8 mouse cellular contexts compared by ENCODE assay signal in the genomic region with DNA sequence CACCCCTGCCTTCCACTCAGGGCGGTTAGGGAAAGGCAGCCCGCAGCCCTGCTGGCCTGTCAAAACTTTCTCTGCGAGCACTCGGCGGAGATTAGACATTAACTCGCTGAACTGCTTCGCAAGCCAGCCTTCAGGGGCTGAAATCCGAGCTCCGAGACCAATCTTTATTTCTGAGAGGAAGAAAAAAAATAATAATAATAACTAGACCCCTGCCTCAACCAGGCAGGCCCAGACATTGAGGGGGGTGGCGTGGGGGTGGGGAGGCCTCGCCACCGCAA. TPM values are rescaled to one million over a fixed set of nuclear protein-coding genes. Genes with fewer than 3 reads are reported as not detected.
A peak's percentile ranks its signal among the peaks of the same experiment; 100 is the strongest.
DNase-seq lines count a peak whose midpoint lies in the region; ATAC-seq and TF ChIP-seq lines count a peak whose summit lies in the region.

No protein-coding gene starts in this region.

- DNase-seq in heart, adult 2 months = peak in 1 of 2 experiments; percentile 44
- DNase-seq in heart, adult 8-10 months (ENCODE audit: low spot score) = no peak
- DNase-seq in ZHBTc4 (ENCODE audit: low read depth, low spot score) = peak; percentile 39
- DNase-seq in limb, embryonic 14.5 days (ENCODE audit: low spot score) = peak; percentile 42
- DNase-seq in midbrain, postnatal 0 days (ENCODE audit: low spot score) = peak; percentile 44
- no peak for DNase-seq in frontal cortex, adult 2 months (ENCODE audit: extremely low spot score in 1 of 2, low spot score in 1 of 2)
- no peak for DNase-seq in cerebellum, postnatal 25 days

- intact Hi-C loops in heart, adult 2 months (cut with DNase I) = loop anchor here (1.0 kb wide), 1 partner anchor 30 kb away; no protein-coding TSS in a partner anchor

- peak overlapping the region; percentile 98 for H3K9ac ChIP-seq in heart, adult 2 months (ENCODE audit: low read depth, low read length)
- peak overlapping the region; percentile 96 for H3K9ac ChIP-seq in heart, embryonic 16.5 days (ENCODE audit: low read length)
- H3K9ac ChIP-seq in limb, embryonic 14.5 days (ENCODE audit: low read depth, low read length, severe bottlenecking) = peak overlapping the region; percentile 98
- peak overlapping the region; percentile 91 for H3K9ac ChIP-seq in midbrain, postnatal 0 days (replicated peaks; ENCODE audit: low read length, poor library complexity, severe bottlenecking)

- WGBS in heart, adult 2 months = 2% methylated on average over 12 of the region's 12 CpGs
- under 1% methylated on average over 12 of the region's 12 CpGs for WGBS in heart, embryonic 16.5 days
- WGBS in limb, embryonic 14.5 days = 0% methylated on average over 9 of the region's 12 CpGs
- WGBS in midbrain, postnatal 0 days = 4% methylated on average over 12 of the region's 12 CpGs

- H3K4me2 ChIP-seq in heart, embryonic 16.5 days (ENCODE audit: low read depth, low read length) = peak overlapping the region; percentile 88
- peak overlapping the region; percentile 83 for H3K4me2 ChIP-seq in limb, embryonic 14.5 days (replicated peaks; ENCODE audit: low read depth, low read length, severe bottlenecking)
- peak overlapping the region; percentile 90 for H3K4me2 ChIP-seq in midbrain, postnatal 0 days (ENCODE audit: low read depth, low read length, poor library complexity, severe bottlenecking)

- TF ChIP-seq POLR2A in heart, adult 2 months (IDR thresholded peaks at IDR 0.05; ENCODE audit: insufficient read depth, low read depth, low read length) = no peak
- TF ChIP-seq POLR2A in limb, embryonic 14.5 days (IDR thresholded peaks at IDR 0.05; ENCODE audit: borderline replicate concordance, extremely low read depth, insufficient read depth, insufficient read length) = no peak

- no peaks in the 10 kb centered on the region for H3K9me3 ChIP-seq in heart, embryonic 16.5 days (replicated peaks; ENCODE audit: control insufficient read depth, low read length)
- no peaks in the 10 kb centered on the region for H3K9me3 ChIP-seq in limb, embryonic 14.5 days (ENCODE audit: control insufficient read depth, low read length)
- H3K9me3 ChIP-seq in midbrain, postnatal 0 days (ENCODE audit: low read length) = no peaks in the 10 kb centered on the region

- H3K4me1 ChIP-seq in heart, adult 2 months (ENCODE audit: control insufficient read depth, insufficient read depth, low read length) = peaks cover 8% of the 10 kb centered on the region
- peaks cover 34% of the 10 kb centered on the region for H3K4me1 ChIP-seq in heart, embryonic 16.5 days (ENCODE audit: control insufficient read depth, insufficient read depth, low read length)
- H3K4me1 ChIP-seq in limb, embryonic 14.5 days (ENCODE audit: control insufficient read depth, insufficient read depth, low read length) = peaks cover 28% of the 10 kb centered on the region
- H3K4me1 ChIP-seq in midbrain, postnatal 0 days (ENCODE audit: insufficient read depth, low read length) = peaks cover 15% of the 10 kb centered on the region

- peaks cover 2% of the 10 kb centered on the region; the same call in 1 of the 2 replicates for H3K79me2 ChIP-seq in heart, adult 2 months (replicated peaks; ENCODE audit: control insufficient read depth, insufficient read depth, low read length)

- H3K27ac ChIP-seq in heart, adult 2 months = peak overlapping the region; percentile 89
- H3K27ac ChIP-seq in heart, embryonic 16.5 days (ENCODE audit: low read length) = peak overlapping the region; percentile 90
- H3K27ac ChIP-seq in limb, embryonic 14.5 days (replicated peaks; ENCODE audit: low read depth, low read length) = peak overlapping the region; percentile 98
- H3K27ac ChIP-seq in midbrain, postnatal 0 days (ENCODE audit: low read depth, low read length) = peak overlapping the region; percentile 96

- H3K27me3 ChIP-seq in heart, adult 2 months (ENCODE audit: control insufficient read depth, insufficient read depth, low read length) = no peaks in the 10 kb centered on the region
- H3K27me3 ChIP-seq in heart, embryonic 16.5 days (ENCODE audit: control insufficient read depth, insufficient read depth, low read length) = no peaks in the 10 kb centered on the region
- no peaks in the 10 kb centered on the region for H3K27me3 ChIP-seq in limb, embryonic 14.5 days (ENCODE audit: control insufficient read depth, insufficient read depth, low read length)
- H3K27me3 ChIP-seq in midbrain, postnatal 0 days (ENCODE audit: insufficient read depth, low read length) = no peaks in the 10 kb centered on the region

- no peak for ATAC-seq in heart, embryonic 16.5 days (replicated peaks; ENCODE audit: extremely low read depth, insufficient read depth, low FRiP score)
- ATAC-seq in limb, embryonic 14.5 days (ENCODE audit: low FRiP score, low read depth) = peak; percentile 5; the same call in 1 of the 2 replicates
- ATAC-seq in midbrain, postnatal 0 days (ENCODE audit: low FRiP score) = no peak

- H3K36me3 ChIP-seq in heart, adult 2 months (ENCODE audit: control insufficient read depth, insufficient read depth, low read length) = peaks cover 7% of the 10 kb centered on the region
- H3K36me3 ChIP-seq in heart, embryonic 16.5 days (ENCODE audit: control insufficient read depth, insufficient read depth) = no peaks in the 10 kb centered on the region
- H3K36me3 ChIP-seq in limb, embryonic 14.5 days (ENCODE audit: control insufficient read depth, insufficient read depth, low read length) = no peaks in the 10 kb centered on the region
- H3K36me3 ChIP-seq in midbrain, postnatal 0 days (ENCODE audit: insufficient read depth, low read length) = 0 out of 2 replicates have a peak, but pooled peaks cover 3% of the 10 kb centered on the region

- H3K4me3 ChIP-seq in heart, adult 2 months = peak overlapping the region; percentile 59
- H3K4me3 ChIP-seq in heart, embryonic 16.5 days (ENCODE audit: low read length) = peak overlapping the region; percentile 82
- H3K4me3 ChIP-seq in limb, embryonic 14.5 days (replicated peaks; ENCODE audit: low read length) = peak overlapping the region; percentile 93
- H3K4me3 ChIP-seq in midbrain, postnatal 0 days (ENCODE audit: low read depth, low read length) = peak overlapping the region; percentile 64

- no peak for TF ChIP-seq CTCF in heart, adult 2 months (IDR thresholded peaks at IDR 0.05)
- no peak for TF ChIP-seq CTCF in midbrain, postnatal 0 days (IDR thresholded peaks at IDR 0.05)

- no peak for TF ChIP-seq EP300 in heart, adult 2 months (IDR thresholded peaks at IDR 0.05; ENCODE audit: insufficient read depth, low read depth, low read length)

RNA-seq across cellular contexts. Expression of gene Macf1, which starts 20.5 kb away (rescaled TPM):
- total RNA-seq in heart, adult 2 months (2021) = 100 to 1,000 TPM; 222 to 223 TPM
- polyA plus RNA-seq in heart, adult 2 months (2012; rRNA removed) = 71.4 and 102 TPM in 2 replicates
- total RNA-seq in heart, adult 8-10 months (2022) = 100 to 1,000 TPM; 223 to 243 (median 241) TPM
- polyA plus RNA-seq in heart, embryonic 16.5 days (2015; fragmentation: Nextera tagmentation; extraction: Ambion mirVana) = 47.1 and 58.8 TPM in 2 replicates
- polyA plus RNA-seq in limb, embryonic 14.5 days (2012; rRNA removed) = 99.7 and 103 TPM in 2 replicates
- polyA plus RNA-seq in limb, embryonic 14.5 days (2014; fragmentation: Nextera tagmentation; extraction: Ambion mirVana) = 79.8 and 84.0 TPM in 2 replicates
- total RNA-seq in midbrain, postnatal 0 days (2014; rRNA removed) = 338 and 390 TPM in 2 replicates
- 59.7 and 73.3 TPM in 2 replicates for polyA plus RNA-seq in midbrain, postnatal 0 days (2015; fragmentation: Nextera tagmentation; extraction: Ambion mirVana)
- polyA plus RNA-seq in frontal cortex, adult 2 months (2012; rRNA removed) = 164 and 184 TPM in 2 replicates

RNA-seq across cellular contexts. Expression of gene Ndufs5, which starts 54.4 kb away (rescaled TPM):
- total RNA-seq in heart, adult 2 months (2021) = 100 to 1,000 TPM; 410 to 474 TPM
- 197 and 331 TPM in 2 replicates for polyA plus RNA-seq in heart, adult 2 months (2012; rRNA removed)
- total RNA-seq in heart, adult 8-10 months (2022) = 100 to 1,000 TPM; 391 to 483 (median 438) TPM
- polyA plus RNA-seq in heart, embryonic 16.5 days (2015; fragmentation: Nextera tagmentation; extraction: Ambion mirVana) = 519 and 560 TPM in 2 replicates
- 119 and 253 TPM in 2 replicates for polyA plus RNA-seq in limb, embryonic 14.5 days (2012; rRNA removed)
- polyA plus RNA-seq in limb, embryonic 14.5 days (2014; fragmentation: Nextera tagmentation; extraction: Ambion mirVana) = 344 and 353 TPM in 2 replicates
- 141 and 145 TPM in 2 replicates for total RNA-seq in midbrain, postnatal 0 days (2014; rRNA removed)
- 588 and 616 TPM in 2 replicates for polyA plus RNA-seq in midbrain, postnatal 0 days (2015; fragmentation: Nextera tagmentation; extraction: Ambion mirVana)
- polyA plus RNA-seq in frontal cortex, adult 2 months (2012; rRNA removed) = 517 and 524 TPM in 2 replicates

Comparison
In these comparisons a context has a peak if more than half of its experiments do, and no peak if none do; other contexts are left out.
1. DNase-seq: peak in ZHBTc4 (single experiment), limb, embryonic 14.5 days (single experiment) and midbrain, postnatal 0 days (single experiment); none in heart, adult 8-10 months (single experiment), frontal cortex, adult 2 months (0 of 2) and cerebellum, postnatal 25 days (0 of 2).
2. Peak in every context shown above with its lines, with median percentiles within 50 percentile points of each other: H3K27ac ChIP-seq, H3K4me3 ChIP-seq, H3K9ac ChIP-seq and H3K4me2 ChIP-seq.